Mouse (Mus musculus) heart, postnatal 14 days (tissue): Measurements from ENCODE around the gene Pde11a. TPM values are rescaled to one million over a fixed set of nuclear protein-coding genes. Genes with fewer than 3 reads are reported as not detected.

Source experiments
- DNase-seq, 2 experiments: peaks; one replicate each; pipeline ENCODE4 v3.0.0; 2021 to 2022
- intact Hi-C: fragments of 180-260 bp; cut with DNase I; formaldehyde crosslinking; loops from one replicate; pipeline ENCODE4 v1.15.1; 2025
- long read RNA-seq, 2 experiments: library from polyadenylated mRNA; stranded (forward); transcript quantifications; one replicate each; pipeline ENCODE4 v2.0.0; 2021
- total RNA-seq, 2 experiments: library from RNA; stranded (reverse); gene quantifications; 2 replicates each; pipeline ENCODE4 v1.2.3; 2021

The Pde11a gene
- under 1 TPM; 0.29 TPM for total RNA-seq
- long read RNA-seq, experiment 1, result 0 reads
- long read RNA-seq, experiment 2, result 0 reads

DNA sequence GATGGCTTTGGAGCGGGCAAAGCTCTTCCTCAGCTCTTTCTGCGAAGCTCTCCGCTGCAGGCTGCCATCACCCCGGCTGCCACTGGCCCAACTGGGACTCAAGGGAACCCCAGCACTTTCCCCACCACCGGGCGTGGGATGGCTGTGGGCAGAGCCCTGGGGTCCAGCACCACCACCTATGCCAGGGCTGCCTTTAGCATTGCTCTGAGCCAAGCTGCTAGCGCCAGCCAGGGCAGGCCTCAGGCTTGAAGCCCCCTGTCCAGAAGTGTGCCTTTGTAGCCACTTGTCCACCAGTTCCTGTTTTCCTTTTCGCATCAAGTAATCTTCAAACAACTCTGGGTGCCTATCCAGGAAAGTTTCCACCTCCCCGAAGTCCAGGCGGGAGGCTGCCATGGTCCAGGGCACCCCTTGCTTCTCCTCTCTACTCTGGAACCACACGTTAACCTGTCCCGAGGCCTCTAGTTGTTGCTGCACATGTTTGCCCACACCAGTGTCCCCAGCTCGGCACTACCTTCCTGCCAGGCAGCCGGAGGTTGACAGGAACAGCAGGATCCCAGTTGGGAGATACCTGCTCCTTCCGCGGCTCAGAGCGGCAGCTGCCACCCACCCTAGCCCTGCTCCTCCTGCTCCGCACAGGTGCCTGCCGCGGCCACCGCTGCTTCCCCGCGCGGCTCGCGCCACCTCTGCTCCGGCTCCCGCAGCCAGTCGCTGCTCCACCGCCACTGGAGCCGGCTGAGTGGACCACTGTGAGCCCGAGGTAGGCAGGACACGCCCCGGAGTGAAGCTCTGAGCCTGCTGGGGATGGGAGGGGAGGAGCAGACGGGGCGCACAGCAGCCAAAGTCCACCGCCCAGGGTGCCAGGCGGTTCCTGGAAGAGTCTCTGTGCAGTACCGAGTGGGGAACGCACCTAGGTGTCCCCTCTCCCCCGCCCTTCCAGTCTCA lies at the start of gene Pde11a:
Pde11a (minus strand) TSS at position 560 of the 942 bp plus-strand sequence.
- intact Hi-C loops, result no loop called here
- DNase-seq, result peak; percentile 9 to 33

GRCm38 (mm10) chr2:76386531-76386930 lies 48.0 kb upstream of the Pde11a start:
- intact Hi-C loops, result no loop called here

GRCm38 (mm10) chr2:76378646-76379045 lies 40.1 kb upstream of the Pde11a start:
- no peak for DNase-seq
- intact Hi-C loops, result no loop called here

More at GRCm38 (mm10) chr2:76386531-76386930, 48.0 kb upstream of the Pde11a start:
- DNase-seq, result no peak

GRCm38 (mm10) chr2:76374544-76375206 lies 36.1 kb upstream of the Pde11a start:
- no peak for DNase-seq
- intact Hi-C loops, result no loop called here

DNA sequence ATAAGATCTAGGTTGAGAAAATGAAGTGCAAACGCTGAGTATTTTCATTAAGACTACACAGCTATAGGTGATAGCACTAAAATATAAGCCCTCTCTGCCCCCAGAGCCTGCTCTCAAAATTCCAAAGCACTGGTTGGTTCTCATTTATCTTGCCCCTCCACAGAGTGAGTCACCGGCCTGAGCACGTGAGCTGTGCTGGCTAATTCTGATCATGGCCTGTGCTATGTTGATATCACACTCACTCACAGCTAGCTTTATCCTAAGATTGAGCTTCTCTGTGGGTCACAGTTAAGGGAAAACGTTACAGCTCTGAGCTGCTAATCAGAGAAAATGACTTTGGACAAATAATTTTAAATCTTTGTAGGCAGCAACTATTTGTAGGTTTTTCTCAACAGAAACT lies 33.7 kb upstream of the Pde11a start:
- peak in 1 of 2 experiments; percentile 25 for DNase-seq
- intact Hi-C loops, result no loop called here

- no peak for DNase-seq
- intact Hi-C loops, result no loop called here
Observed at GRCm38 (mm10) chr2:76370656-76370922, 32.0 kb upstream of the Pde11a start.

DNA sequence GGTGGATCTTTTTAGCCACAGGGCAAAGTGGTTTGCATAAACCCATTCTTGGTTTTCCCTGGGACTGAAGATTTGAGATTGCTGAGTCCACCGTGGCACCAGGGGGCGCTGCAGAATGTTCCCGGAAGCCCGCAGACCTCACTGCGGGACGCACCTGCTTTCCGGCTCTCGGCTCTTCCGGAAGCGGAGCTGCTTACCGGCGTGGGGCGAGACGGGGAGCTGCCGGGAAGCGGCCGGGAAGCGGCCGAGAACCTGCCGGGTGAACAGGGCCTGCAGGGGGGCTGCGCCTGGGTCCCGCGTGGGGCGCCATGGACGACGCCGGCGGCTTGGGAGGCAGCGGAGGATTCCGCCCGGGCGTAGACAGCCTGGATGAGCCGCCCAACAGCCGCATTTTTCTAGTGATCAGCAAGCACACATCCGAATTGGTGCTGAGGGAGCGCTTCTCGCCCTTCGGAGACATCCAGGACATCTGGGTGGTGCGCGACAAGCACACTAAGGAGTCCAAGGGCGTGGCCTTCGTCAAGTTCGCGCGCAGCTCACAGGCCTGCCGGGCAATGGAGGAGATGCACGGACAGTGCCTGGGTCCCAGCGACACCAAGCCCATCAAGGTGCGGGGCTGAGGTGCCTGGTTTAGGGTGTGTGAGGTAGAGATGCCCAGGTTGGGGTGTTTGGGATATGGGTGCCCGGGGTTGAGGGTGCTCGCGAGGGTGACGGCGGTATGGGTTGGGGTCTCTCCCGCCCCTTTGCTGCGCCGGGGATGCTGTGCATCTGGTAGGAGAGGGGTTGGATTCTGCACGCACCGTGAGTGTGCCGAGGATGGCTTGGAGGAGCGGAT lies 31.5 kb upstream of the Pde11a start, which contains the start of gene Rbm45:
Rbm45 (plus strand) TSS at position 164 of the 835 bp plus-strand sequence.
- DNase-seq, result peak; percentile 89 to 91
- intact Hi-C loops, result loop anchor here (10.0 kb wide), 1 partner anchor 245 kb away; no protein-coding TSS in a partner anchor

GRCm38 (mm10) chr2:76368861-76369660 lies 30.5 kb upstream of the Pde11a start:
- intact Hi-C loops, result loop anchor here (10.0 kb wide), 1 partner anchor 244 kb away; no protein-coding TSS in a partner anchor
- no peak for DNase-seq

DNA sequence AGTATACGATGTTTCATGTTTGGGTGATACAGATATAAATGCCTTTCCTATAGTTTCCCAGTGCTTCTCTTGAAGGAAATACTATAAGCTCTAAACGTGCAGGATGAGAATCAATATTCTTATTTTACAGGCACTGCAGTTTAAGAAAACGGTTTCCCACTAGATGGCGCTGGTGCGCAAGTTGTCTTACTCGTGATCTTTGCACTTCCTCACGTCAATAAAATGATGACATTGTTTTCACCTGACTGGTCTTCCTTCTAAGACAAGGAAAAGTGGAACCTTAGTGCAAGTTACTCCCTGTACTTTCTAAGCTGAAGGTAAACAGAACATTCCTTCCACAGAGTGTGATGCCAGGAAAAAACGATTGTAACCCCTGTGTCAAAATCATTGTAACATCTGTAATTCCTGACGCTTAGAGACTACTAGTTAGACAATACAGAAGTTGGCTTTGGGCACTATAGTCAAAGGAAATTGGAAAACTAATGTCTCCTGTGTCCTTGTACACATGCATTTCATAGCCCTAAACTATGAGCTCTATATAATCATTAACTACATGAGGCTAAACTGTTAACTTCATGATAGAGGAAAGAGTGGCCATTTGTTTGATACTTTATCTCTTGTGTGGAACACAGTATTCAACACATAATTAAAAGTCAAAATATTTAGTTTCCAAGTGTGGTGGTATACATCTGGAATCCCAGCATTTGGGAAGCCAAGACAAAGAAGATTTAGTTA lies 28.8 kb upstream of the Pde11a start:
- intact Hi-C loops, result loop anchor here (2.0 to 10.0 kb wide), 2 partner anchors 243 to 251 kb away; no protein-coding TSS in a partner anchor
- DNase-seq, result peak; percentile 79 to 88

DNA sequence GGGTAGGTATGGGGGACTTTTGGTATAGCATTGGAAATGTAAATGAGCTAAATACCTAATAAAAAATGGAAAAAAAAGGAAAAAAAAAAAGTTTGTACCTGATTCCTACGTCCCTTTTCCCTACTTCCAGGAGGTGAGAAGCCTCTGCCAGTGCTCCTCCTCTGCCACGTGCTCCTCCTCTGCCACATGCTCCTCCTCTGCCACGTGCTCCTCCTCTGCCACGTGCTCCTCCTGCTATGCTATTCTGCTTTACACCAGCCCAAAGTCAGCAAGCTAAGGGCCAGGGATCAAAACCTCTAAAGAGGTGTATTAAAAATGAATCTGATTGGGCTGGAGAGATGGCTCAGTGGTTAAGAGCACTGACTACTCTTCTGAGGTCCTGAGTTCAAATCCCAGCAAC lies 27.2 kb upstream of the Pde11a start:
- DNase-seq, result no peak
- intact Hi-C loops, result loop anchor here (2.0 to 10.0 kb wide), 2 partner anchors 241 to 253 kb away; no protein-coding TSS in a partner anchor

DNA sequence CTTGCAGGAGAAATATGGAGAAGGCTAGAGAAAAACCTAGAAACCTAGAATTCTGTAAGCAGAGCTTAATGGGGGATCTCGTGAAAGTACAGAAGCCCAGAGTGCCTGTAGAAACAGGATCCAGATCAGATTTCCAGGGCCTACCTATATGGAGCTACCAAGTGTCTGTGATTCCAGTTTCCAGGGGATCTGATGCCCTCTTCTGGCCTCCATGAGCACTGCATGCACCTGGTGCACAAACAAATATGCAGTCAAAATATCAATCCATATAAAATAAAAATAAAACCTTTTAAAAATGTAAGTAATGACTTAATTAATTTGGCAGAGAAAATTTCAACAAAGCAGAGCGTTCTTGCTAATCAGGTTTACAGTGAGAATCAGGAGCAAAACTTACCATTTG lies 23.5 kb upstream of the Pde11a start:
- intact Hi-C loops, result loop anchor here (10.0 kb wide), 1 partner anchor 237 kb away; no protein-coding TSS in a partner anchor
- peak in 1 of 2 experiments; percentile 19 for DNase-seq

GRCm38 (mm10) chr2:76360226-76360625 lies 21.7 kb upstream of the Pde11a start, which contains the start of gene Cyct:
Cyct (minus strand) TSS chr2:76360450.
- intact Hi-C loops, result loop anchor here (2.0 to 10.0 kb wide), 2 partner anchors 105 to 235 kb away; no protein-coding TSS in a partner anchor
- no peak for DNase-seq

DNA sequence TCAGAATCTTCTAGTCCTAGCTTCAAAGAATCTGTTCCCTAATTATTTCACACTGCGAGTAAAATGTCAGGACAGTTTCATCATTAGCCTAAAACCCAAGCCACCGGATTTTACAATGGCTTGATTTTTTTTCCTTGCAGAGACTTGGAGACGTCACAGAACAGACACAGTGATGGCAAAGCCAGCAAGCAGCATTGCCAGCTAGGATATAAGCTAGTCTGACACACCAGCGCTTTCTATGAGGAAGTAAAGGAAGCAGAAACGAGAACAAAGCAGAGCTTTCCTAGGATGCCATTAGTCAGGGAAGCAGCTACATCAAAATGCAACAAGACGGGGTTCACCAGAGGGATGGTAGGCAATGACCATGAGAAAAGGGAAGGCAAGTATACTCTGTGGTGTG lies 9.3 kb upstream of the Pde11a start:
- no peak for DNase-seq
- intact Hi-C loops, result no loop called here

- no peak for DNase-seq
Observed at GRCm38 (mm10) chr2:76342146-76342545, 3.6 kb upstream of the Pde11a start.

GRCm38 (mm10) chr2:76334596-76334995 lies 4.0 kb downstream of the Pde11a start:
- intact Hi-C loops, result no loop called here
- DNase-seq, result no peak

More at GRCm38 (mm10) chr2:76342146-76342545, 3.6 kb upstream of the Pde11a start:
- intact Hi-C loops, result no loop called here

DNA sequence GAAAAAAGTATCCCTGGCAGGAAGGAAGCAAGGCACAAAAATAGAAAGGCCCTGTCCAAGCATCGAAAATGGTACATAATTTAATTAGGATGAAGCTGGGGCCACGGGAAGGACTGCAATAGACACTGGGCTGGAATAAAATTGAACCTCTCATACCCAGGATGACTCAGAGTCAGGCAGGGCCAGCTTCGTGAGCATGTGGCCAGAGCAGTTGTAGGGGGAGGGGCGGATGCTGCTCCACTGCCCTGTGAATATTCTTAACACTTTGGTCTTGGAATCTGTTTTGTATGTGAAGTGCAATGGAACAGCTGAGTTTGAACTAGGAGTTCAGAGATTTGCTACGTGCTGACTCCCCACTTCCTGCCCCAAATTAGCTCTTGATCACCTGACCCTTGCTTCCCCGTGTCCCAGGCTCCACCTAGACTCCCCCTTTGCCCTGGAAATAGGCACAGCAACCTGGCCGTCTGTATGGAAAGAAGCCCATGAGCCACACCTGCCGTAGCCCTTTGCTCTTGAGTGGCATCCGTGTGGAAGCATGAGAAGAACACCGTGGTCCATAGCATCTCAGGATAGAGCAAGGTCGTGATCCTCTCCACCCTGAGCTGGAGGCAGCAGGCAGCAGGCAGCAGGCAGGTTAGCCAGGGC lies 6.3 kb downstream of the Pde11a start:
- DNase-seq, result no peak
- intact Hi-C loops, result no loop called here

DNA sequence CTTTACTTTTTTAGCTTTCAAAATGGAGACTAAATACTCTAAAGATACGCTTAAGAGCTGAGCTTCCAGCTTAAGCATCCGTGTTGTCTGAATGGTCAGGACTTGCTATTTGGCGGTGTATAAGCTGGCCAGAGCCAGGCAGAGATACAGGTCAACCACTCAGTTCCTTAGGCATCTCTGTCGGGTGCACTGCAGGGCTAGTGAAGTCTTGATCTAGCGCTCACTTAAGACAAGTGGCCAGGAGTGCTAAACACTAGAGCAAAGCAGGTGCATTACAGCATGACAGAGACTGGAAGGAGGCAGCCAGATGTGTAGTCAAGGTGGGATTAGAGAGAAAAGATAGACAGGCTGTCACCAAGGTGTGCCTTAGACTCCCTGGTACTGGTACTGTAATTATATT lies 8.5 kb downstream of the Pde11a start:
- intact Hi-C loops, result no loop called here
- DNase-seq, result no peak

DNA sequence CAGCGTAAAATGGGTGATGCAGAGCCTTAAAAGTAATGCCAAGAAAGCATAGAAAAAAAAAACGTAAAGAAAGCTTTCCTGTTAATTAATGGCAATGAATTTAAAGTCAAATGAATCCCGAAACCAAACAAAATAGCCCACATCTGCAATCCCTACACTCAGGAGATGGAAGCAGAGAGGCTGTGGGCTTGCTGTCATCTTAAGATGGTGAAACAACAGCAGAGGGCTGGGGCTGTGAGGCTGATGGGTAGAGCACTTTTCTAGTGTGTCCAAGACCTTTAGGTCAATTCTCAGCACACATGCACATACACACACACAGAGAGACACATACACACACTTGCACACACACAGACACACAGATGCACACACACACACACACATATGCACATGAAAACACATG lies 12.4 kb downstream of the Pde11a start:
- intact Hi-C loops, result no loop called here
- DNase-seq, result no peak
